Mouse (Mus musculus): ENCODE measurements around the gene Ppp2r3c.
"Not testable (repeated sequence)": the region's sequence is repeated elsewhere in the genome, so short reads cannot be mapped to it uniquely, and the experiment has no call there.

GRCm38 (mm10) chr12:55277583-55277982 is 25.2 kb downstream of the Ppp2r3c start:
- not testable (repeated sequence) for TF ChIP-seq POLR2A, CTCF (IDR thresholded peaks at IDR 0.05; ENCODE audit: insufficient read depth, low read depth, low read length)
